Mouse (Mus musculus) heart, embryonic 12.5 days (tissue): ENCODE measurements at regions not wholly inside any gene's neighbourhood (a gene's known extent, or its start where the extent isn't known, plus 50 kb on each side); places are given as distances from the start of the nearest gene placed in this dataset.

ENCODE experiments used
- ATAC-seq: fragments of 200-750 bp; cut with Nextera tagmentation; 2 replicates; pipeline ENCODE4 v1.8.0; 2017; ENCODE audit warnings: moderate TSS enrichment, moderate library complexity; ENCODE audit not compliant: insufficient number of reproducible peaks, low FRiP score
- H3K27ac ChIP-seq: fragments of 300-500 bp; sonication (generic); 2 replicates; pipeline ENCODE4 v1.5.1; 2016; ENCODE audit warnings: mild to moderate bottlenecking, moderate library complexity; ENCODE audit not compliant: poor library complexity, severe bottlenecking
- H3K27me3 ChIP-seq: fragments of 300-500 bp; sonication (generic); replicated peaks from 2 replicates; pipeline ENCODE4 v1.6.1; 2016; ENCODE audit warnings: mild to moderate bottlenecking, moderate library complexity
- H3K36me3 ChIP-seq: fragments of 300-500 bp; sonication (generic); 2 replicates; pipeline ENCODE4 v1.6.1; 2016; ENCODE audit warnings: mild to moderate bottlenecking, moderate library complexity
- H3K4me1 ChIP-seq: fragments of 300-500 bp; sonication (generic); replicated peaks from 2 replicates; pipeline ENCODE4 v1.6.1; 2016; ENCODE audit warnings: mild to moderate bottlenecking
- H3K4me2 ChIP-seq: fragments of 300-500 bp; sonication (generic); 2 replicates; pipeline ENCODE4 v1.6.1; 2016; ENCODE audit warnings: mild to moderate bottlenecking, moderate library complexity
- H3K4me3 ChIP-seq: fragments of 300-500 bp; sonication (generic); 2 replicates; pipeline ENCODE4 v1.5.1; 2016; ENCODE audit warnings: mild to moderate bottlenecking
- H3K9ac ChIP-seq: fragments of 300-500 bp; sonication (generic); 2 replicates; pipeline ENCODE4 v1.6.1; 2016; ENCODE audit warnings: mild to moderate bottlenecking, moderate library complexity
- H3K9me3 ChIP-seq: fragments of 300-500 bp; sonication (generic); replicated peaks from 2 replicates; pipeline ENCODE4 v1.6.1; 2016; ENCODE audit warnings: mild to moderate bottlenecking, moderate library complexity
- WGBS: fragments of 180-500 bp; shearing (Covaris S2); methylation state at CpG from one replicate; pipeline ENCODE4 v1.1.7; 2016; 5-methylcytosine and 5-hydroxymethylcytosine counted together

DNA sequence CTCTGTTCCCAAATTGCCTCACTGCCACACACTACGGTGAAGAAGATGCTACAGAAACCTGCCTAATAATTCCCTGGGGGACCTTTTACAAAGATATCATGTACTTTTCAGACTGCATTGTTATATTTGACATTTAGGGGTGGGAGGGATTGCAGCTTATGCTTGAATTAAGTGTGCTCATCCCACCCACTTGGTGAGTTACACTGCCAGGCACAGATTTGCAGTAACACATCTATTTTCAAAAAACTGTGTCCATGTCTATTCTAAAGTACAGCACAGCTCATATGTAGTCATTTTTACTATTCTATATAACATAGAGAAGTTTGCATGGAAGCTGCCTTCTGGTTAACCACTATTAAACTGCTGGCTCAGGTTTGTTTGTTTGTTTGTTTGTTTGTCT, 404.3 kb upstream of the Xrcc4 start:
- no peak overlapping the region for H3K4me2 ChIP-seq
- H3K4me1 ChIP-seq = peaks cover 6% of the 10 kb centered on the region
- WGBS = 69% methylated on average over 1 of the region's 1 CpGs
- H3K36me3 ChIP-seq = no peaks in the 10 kb centered on the region
- H3K27me3 ChIP-seq = no peaks in the 10 kb centered on the region
- no peak for ATAC-seq
- H3K9me3 ChIP-seq = no peaks in the 10 kb centered on the region
- no peak overlapping the region for H3K9ac ChIP-seq
- no peak overlapping the region for H3K4me3 ChIP-seq
- H3K27ac ChIP-seq = no peak overlapping the region

DNA sequence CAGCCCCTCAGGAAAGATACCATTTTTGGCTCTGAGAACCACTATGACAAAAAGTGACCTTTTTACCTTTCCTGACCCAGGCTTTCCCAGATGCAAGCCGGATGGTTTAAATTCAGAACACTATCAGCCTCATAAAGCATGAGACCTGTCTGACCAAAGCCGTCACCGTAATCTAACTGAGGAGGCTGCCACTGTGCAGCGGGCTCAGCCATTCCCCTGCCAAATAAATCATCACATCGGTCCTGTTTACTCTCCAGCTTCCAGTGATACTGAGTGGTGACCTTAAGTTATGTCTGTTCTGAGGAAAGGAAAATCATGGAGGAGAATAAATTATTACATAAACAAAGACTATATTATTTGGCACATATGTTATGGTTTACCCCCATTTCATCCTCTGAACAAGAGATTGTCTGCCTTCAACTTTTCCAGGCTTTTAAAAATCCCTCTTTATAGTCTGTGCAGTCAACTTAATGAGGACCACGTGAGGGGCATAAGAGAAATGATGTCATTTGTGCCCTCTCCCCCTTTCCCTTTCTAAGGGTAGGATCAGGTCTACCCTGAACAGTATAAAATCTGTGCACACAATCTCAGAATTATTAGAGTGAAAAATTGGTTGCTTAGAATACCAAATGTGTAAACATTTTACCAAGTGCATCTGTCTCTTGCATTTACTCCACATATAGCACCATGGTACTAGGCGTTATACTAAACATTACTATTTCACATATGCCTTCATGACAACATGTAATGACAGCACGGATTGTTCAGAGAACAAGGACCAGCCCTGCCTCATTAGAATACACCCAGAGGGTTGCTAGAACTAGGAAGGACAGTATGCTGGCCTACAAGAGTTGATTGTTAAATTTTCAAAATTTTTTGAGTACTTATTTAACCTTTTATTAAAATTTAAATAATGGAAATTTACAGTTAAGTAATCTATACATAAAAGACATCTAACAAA, 401.9 kb upstream of the Xrcc4 start:
- Histone ChIP-seq H3K4me2 (0 out of 2 replicates have a peak overlapping the region, but pooled peaks have one; percentile 16), H3K9me3 (no peaks in the 10 kb centered on the region), H3K4me1 (peaks cover 6% of the 10 kb centered on the region), H3K27ac (no peak overlapping the region), H3K4me3 (no peak overlapping the region), H3K9ac (no peak overlapping the region), H3K36me3 (no peaks in the 10 kb centered on the region), H3K27me3 (no peaks in the 10 kb centered on the region)
- 31% methylated on average over 8 of the region's 8 CpGs for WGBS
- ATAC-seq = peak; percentile 57; the same call in 1 of the 2 replicates

DNA sequence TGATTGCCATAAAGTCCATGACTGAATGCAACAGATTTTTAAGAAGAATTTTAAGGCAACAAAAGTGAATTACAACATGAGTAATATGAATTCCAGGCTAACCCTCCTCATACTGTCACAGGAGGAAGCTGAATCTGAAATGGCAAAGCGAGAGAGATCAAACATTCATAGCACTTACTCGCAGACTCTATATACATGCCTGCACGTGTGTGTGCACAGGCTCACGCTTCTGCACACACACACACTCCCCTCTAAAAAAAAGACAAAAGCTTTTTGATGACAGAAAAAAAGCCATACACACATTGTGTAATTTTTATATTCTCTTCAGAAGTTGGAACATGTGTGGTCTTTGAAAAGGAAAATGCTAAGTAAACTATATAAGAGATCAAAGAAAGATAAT, 391.1 kb upstream of the Xrcc4 start:
- no peak for ATAC-seq
- no peak overlapping the region for H3K9ac ChIP-seq
- no peak overlapping the region for H3K4me3 ChIP-seq
- H3K4me1 ChIP-seq = no peaks in the 10 kb centered on the region
- WGBS = 86% methylated on average over 4 of the region's 4 CpGs
- no peaks in the 10 kb centered on the region for H3K9me3 ChIP-seq
- no peak overlapping the region for H3K27ac ChIP-seq
- no peaks in the 10 kb centered on the region for H3K36me3 ChIP-seq
- no peak overlapping the region for H3K4me2 ChIP-seq
- no peaks in the 10 kb centered on the region for H3K27me3 ChIP-seq

DNA sequence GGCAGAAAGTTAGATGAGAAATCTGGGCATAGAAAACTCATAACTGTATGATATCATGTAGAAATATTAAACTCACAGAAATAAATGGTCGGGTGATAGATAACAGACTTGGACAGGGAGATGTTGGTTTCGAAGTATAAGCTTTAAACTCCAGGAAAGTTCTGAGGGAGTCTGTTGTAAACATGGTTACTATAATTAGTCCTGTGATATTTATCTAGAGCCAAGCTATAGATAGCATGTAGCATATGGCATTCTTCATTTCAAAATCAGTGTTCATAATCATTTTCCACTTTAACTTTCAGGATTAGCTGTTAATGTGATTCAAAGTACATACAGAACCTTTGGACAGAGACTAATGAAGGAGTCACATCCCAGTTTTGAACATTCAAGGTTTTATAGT, 387.5 kb upstream of the Xrcc4 start:
- Histone ChIP-seq H3K4me3 (no peak overlapping the region), H3K4me1 (no peaks in the 10 kb centered on the region), H3K9me3 (no peaks in the 10 kb centered on the region), H3K27ac (no peak overlapping the region), H3K9ac (no peak overlapping the region), H3K27me3 (no peaks in the 10 kb centered on the region), H3K36me3 (no peaks in the 10 kb centered on the region), H3K4me2 (no peak overlapping the region)
- 60% methylated on average over 2 of the region's 2 CpGs for WGBS
- ATAC-seq = no peak

DNA sequence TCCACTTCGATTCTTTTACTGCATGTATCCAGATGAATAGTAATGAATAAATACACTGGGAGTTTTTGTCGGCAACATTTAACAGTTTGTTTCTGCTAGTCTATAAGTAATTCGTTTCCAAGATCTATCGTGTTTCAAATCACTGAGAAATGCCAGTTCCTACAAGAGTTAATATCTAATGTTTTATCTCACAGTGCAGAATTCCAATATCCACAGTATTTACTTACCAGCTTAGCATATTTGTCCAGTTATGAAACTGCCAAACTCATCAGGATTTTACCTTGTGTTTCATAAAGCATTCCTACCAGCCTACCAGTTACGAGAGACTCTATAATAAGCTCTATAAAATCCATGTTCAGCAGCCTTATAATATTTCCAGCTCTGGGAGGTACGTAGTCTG, 385.1 kb upstream of the Xrcc4 start:
- Histone ChIP-seq H3K4me2 (no peak overlapping the region), H3K4me3 (no peak overlapping the region), H3K36me3 (no peaks in the 10 kb centered on the region), H3K9ac (no peak overlapping the region), H3K27me3 (no peaks in the 10 kb centered on the region), H3K27ac (no peak overlapping the region), H3K4me1 (no peaks in the 10 kb centered on the region), H3K9me3 (no peaks in the 10 kb centered on the region)
- ATAC-seq = no peak
- 82% methylated on average over 6 of the region's 6 CpGs for WGBS

DNA sequence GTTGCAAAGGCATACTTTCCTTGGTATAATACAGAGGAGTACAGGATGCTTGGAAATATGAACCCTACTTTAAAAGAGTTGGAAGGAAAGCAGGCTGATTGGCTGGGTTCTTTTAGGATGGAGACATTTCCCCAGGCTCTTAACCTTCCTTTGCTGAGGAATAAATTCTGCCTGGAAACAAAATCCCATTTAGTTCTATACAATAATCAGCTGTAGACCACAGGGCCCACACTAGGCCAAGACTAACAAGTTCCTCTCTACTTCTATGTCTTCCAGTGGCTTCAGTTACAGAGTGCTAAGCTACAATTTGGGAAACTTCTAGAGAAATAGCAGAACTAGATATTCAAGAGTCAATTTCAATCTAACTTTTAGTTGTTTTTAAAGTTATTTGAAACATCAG, 384.6 kb upstream of the Xrcc4 start:
- no peaks in the 10 kb centered on the region for H3K4me1 ChIP-seq
- H3K27me3 ChIP-seq = no peaks in the 10 kb centered on the region
- no peak overlapping the region for H3K27ac ChIP-seq
- no peak overlapping the region for H3K9ac ChIP-seq
- H3K4me3 ChIP-seq = no peak overlapping the region
- H3K9me3 ChIP-seq = no peaks in the 10 kb centered on the region
- no peak overlapping the region for H3K4me2 ChIP-seq
- no peak for ATAC-seq
- H3K36me3 ChIP-seq = no peaks in the 10 kb centered on the region

DNA sequence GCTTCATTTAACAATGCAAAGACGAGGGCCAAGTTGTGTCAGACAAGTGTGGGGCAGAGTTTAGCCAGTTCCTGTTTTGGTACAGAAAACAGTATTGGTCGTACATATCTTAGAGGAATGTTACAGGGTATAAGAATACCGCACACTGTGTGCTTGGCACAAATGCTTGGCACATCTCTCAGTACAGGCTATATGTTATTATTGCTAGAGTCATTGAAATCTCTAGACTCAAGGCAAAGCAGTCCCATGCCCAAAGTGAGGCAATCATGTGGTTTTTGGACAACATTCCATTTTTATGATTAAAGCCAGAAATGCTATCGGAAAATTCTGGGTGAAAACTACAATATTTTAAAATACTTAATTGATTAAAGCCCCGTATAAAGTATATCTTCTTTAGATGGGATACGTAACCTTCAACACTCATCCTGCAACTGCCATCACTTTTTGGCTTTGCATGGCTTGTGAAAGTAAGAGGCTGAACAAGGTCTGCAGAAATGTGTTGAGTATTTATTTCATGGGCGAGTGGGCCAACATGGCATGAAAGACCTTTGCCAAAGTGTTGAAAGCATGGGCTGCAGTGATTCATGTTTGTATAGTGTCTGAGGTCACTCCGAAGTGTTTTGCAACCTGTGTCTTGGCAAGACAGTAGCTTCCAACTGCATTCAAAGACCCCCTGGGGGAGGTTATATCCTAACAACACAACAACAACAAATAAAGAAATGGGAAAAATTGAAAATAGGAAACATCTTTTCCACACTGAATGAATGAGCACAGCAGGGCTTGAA, 383.8 kb upstream of the Xrcc4 start:
- no peak overlapping the region for H3K27ac ChIP-seq
- no peak overlapping the region for H3K4me3 ChIP-seq
- H3K9ac ChIP-seq = no peak overlapping the region
- H3K9me3 ChIP-seq = no peaks in the 10 kb centered on the region
- 78% methylated on average over 8 of the region's 8 CpGs for WGBS
- H3K4me2 ChIP-seq = no peak overlapping the region
- H3K4me1 ChIP-seq = no peaks in the 10 kb centered on the region
- ATAC-seq = no peak
- H3K27me3 ChIP-seq = no peaks in the 10 kb centered on the region
- H3K36me3 ChIP-seq = no peaks in the 10 kb centered on the region

DNA sequence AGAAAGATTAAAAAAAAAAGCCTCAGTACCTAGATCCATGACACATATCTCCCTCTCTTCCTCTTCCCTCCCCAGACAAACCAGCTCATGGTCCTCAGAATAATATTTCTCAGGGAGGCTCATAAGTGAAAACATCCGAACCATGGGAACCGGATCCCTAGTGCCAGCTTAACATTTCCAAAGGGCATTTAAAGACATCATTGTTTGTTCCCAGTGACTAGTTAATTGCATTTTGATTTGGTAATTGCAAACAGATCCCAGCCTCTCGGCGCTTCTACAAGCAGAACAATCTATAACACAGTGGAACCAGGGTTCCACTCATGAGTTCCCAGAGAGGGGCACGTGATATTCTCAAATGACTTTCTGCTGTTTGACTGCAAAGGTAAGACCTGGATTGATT, 376.7 kb upstream of the Xrcc4 start:
- ATAC-seq = no peak
- Histone ChIP-seq H3K27ac (no peak overlapping the region), H3K4me1 (peaks cover 9% of the 10 kb centered on the region), H3K36me3 (no peaks in the 10 kb centered on the region), H3K4me2 (no peak overlapping the region), H3K9ac (no peak overlapping the region), H3K4me3 (no peak overlapping the region), H3K9me3 (no peaks in the 10 kb centered on the region), H3K27me3 (no peaks in the 10 kb centered on the region)
- WGBS = 75% methylated on average over 5 of the region's 5 CpGs

DNA sequence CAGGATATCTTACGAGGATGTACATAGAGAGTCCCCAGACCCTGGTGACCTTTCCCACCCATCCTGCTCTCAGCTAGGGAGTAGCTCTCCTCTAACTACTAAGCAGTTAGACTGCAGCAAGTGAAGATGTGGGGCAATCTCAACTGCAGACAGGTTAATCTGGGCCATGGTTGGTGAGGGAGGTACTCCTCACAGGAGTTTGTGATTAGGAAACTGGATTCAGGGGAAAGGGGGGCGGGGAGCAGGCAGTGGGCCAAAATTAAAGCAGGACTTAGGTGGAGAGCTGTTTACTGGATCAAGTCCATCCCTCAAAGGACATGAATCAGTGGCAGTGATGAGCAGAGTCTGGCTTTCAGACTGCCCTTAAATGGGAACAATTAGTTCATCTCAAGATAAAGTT, 374.6 kb upstream of the Xrcc4 start:
- peak; percentile 66; the same call in 1 of the 2 replicates for ATAC-seq
- Histone ChIP-seq H3K4me3 (no peak overlapping the region), H3K36me3 (no peaks in the 10 kb centered on the region), H3K4me2 (no peak overlapping the region), H3K9me3 (no peaks in the 10 kb centered on the region), H3K27ac (no peak overlapping the region), H3K4me1 (peaks cover 9% of the 10 kb centered on the region), H3K27me3 (no peaks in the 10 kb centered on the region), H3K9ac (no peak overlapping the region)
- WGBS = 41% methylated on average over 2 of the region's 2 CpGs

DNA sequence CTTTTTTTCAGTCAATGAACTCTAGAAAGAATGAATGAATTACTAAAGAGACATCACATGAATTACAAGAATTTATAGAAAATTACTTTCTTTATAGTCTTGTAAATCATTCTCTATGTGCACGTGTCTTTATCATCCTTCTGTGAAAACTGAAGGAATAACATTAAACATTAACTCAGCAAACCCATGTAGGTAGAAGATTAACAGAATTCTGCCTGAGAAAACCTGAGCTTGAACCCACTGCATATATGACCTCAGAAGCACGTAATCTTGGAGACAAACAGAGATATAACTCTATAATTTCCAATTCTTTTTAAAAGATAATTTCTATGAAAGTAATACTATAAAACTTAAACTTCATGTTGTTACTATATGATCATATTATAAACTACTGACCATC, 374.0 kb upstream of the Xrcc4 start:
- no peak for ATAC-seq
- no peak overlapping the region for H3K4me3 ChIP-seq
- no peak overlapping the region for H3K9ac ChIP-seq
- WGBS = 76% methylated on average over 2 of the region's 2 CpGs
- H3K27me3 ChIP-seq = no peaks in the 10 kb centered on the region
- no peaks in the 10 kb centered on the region for H3K9me3 ChIP-seq
- H3K36me3 ChIP-seq = no peaks in the 10 kb centered on the region
- H3K4me1 ChIP-seq = peaks cover 9% of the 10 kb centered on the region
- H3K27ac ChIP-seq = no peak overlapping the region
- H3K4me2 ChIP-seq = no peak overlapping the region

DNA sequence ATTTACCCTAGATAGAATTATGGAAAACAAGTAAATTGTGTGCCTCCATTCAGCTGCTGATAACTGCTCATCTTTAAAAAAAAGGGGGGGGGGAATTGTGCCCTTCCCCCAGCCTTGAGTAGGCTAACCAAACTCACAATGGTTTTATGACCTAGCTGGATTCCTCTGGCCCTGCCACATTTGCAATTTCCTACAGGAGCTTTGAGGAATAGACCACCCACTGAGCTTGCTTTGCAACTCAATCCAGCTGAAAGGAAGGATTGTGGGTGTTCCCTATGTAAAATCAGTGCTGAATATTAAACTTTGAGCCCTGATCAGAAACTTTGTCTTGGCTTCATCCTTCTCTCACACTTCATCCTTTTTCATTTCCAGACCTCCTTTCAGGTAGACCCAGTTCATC, 365.2 kb upstream of the Xrcc4 start:
- H3K36me3 ChIP-seq = no peaks in the 10 kb centered on the region
- H3K4me3 ChIP-seq = no peak overlapping the region
- no peaks in the 10 kb centered on the region for H3K9me3 ChIP-seq
- H3K27me3 ChIP-seq = no peaks in the 10 kb centered on the region
- no peak for ATAC-seq
- H3K4me2 ChIP-seq = no peak overlapping the region
- no peak overlapping the region for H3K27ac ChIP-seq
- no peaks in the 10 kb centered on the region for H3K4me1 ChIP-seq
- no peak overlapping the region for H3K9ac ChIP-seq
